Mouse (Mus musculus) embryonic facial prominence, embryonic 11.5 days (tissue): ENCODE measurements around the gene Slfn1. TPM values are rescaled to one million over a fixed set of nuclear protein-coding genes. Genes with fewer than 3 reads are reported as not detected.

ENCODE experiments used
- ATAC-seq: fragments of 200-750 bp; cut with Nextera tagmentation; replicated peaks from 2 replicates; pipeline ENCODE4 v1.8.0; 2017; ENCODE audit warnings: low read depth; ENCODE audit not compliant: insufficient number of reproducible peaks, low FRiP score, low TSS enrichment
- DNase-seq: peaks from one replicate; pipeline ENCODE4 v3.0.0-alpha.2; 2015; ENCODE audit warnings: low spot score
- H3K27ac ChIP-seq: fragments of 300-500 bp; sonication (generic); replicated peaks from 2 replicates; pipeline ENCODE4 v1.5.1; 2014; ENCODE audit warnings: mild to moderate bottlenecking, low read depth, low read length, control low read depth
- H3K27me3 ChIP-seq: fragments of 300-500 bp; sonication (generic); 2 replicates; pipeline ENCODE4 v1.6.1; 2014; ENCODE audit warnings: mild to moderate bottlenecking, low read length, moderate library complexity, mixed read lengths; ENCODE audit not compliant: control insufficient read depth, insufficient read depth
- H3K36me3 ChIP-seq: fragments of 300-500 bp; sonication (generic); replicated peaks from 2 replicates; pipeline ENCODE4 v1.6.1; 2014; ENCODE audit warnings: low read depth, mild to moderate bottlenecking, low read length, moderate library complexity, mixed read lengths; ENCODE audit not compliant: control insufficient read depth, insufficient read depth
- H3K4me1 ChIP-seq: fragments of 300-500 bp; sonication (generic); 2 replicates; pipeline ENCODE4 v1.6.1; 2014; ENCODE audit warnings: low read length, mixed read lengths; ENCODE audit not compliant: control insufficient read depth, insufficient read depth
- H3K4me2 ChIP-seq: fragments of 300-500 bp; sonication (generic); 2 replicates; pipeline ENCODE4 v1.6.1; 2014; ENCODE audit warnings: low read depth, mild to moderate bottlenecking, control low read depth, low read length, moderate library complexity
- H3K4me3 ChIP-seq: fragments of 300-500 bp; sonication (generic); 2 replicates; pipeline ENCODE4 v1.5.1; 2014; ENCODE audit warnings: low read depth, low read length, control low read depth
- H3K9ac ChIP-seq: fragments of 300-500 bp; sonication (generic); replicated peaks from 2 replicates; pipeline ENCODE4 v1.6.1; 2014; ENCODE audit warnings: mild to moderate bottlenecking, control low read depth, low read length
- H3K9me3 ChIP-seq: fragments of 300-500 bp; sonication (generic); replicated peaks from 2 replicates; pipeline ENCODE4 v1.6.1; 2016; ENCODE audit warnings: mild to moderate bottlenecking, low read length, inconsistent platforms, mixed read lengths; ENCODE audit not compliant: control insufficient read depth
- WGBS: fragments of 180-500 bp; shearing (Covaris S2); extraction: QIAGEN DNeasy Blood & Tissue Kit; methylation state at CpG from one replicate; pipeline ENCODE4 v1.1.7; 2014; 5-methylcytosine and 5-hydroxymethylcytosine counted together
- polyA plus RNA-seq: library from polyadenylated mRNA; unstranded; fragments of >200 nt; fragmentation: Nextera tagmentation; extraction: Ambion mirVana; gene quantifications from 2 replicates; pipeline ENCODE4 v1.2.1, GENCODE M21; 2014

Gene Slfn1
- 0.11 TPM in 1 of 2 replicates, not detected in the other for polyA plus RNA-seq

DNA sequence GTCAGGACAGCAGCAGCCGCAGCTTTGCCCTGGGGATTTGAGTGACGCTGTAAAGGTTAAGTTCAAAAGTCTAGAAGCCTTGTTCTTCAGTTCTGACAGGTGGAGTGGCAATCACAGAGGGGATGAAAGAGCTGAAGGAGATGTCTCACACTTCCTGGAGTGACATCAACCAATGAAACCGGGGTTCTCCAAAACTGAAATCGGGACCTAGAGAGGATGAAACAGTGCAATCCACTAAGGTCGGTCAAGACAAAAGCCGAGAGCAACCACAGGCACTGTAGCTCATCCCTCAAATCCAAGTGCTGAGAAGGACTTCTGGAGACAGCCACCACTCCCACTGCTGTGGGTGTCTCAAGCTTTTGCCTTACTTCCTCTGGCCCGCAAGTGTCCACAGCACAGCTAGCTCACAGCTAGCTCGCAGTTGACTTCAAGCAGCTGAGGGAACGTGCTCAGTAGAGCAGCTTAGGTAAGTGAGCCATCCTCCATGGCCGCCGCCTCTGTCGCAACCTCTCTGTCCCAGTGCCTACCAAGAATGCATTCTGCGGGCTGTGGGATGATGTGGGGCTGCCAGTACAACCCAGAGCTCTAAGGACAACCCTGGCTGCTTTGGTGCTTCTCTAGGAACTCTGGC, at the start of gene Slfn1:
Slfn1 (plus strand) TSS at position 253 of the 631 bp plus-strand sequence.
- no peak within 1 kb of the TSS for H3K27ac ChIP-seq
- no peaks in the 10 kb centered on the region for H3K27me3 ChIP-seq
- no peak within 1 kb of the TSS for H3K4me3 ChIP-seq
- no peak within 1 kb of the TSS for H3K9ac ChIP-seq
- DNase-seq (no peak), ATAC-seq (no peak)
- H3K36me3 ChIP-seq = no peaks in the 10 kb centered on the region
- WGBS = 85% methylated on average over 13 of the region's 13 CpGs
- no peaks in the 10 kb centered on the region for H3K9me3 ChIP-seq
- no peaks in the 10 kb centered on the region for H3K4me1 ChIP-seq
- H3K4me2 ChIP-seq = no peak within 1 kb of the TSS

DNA sequence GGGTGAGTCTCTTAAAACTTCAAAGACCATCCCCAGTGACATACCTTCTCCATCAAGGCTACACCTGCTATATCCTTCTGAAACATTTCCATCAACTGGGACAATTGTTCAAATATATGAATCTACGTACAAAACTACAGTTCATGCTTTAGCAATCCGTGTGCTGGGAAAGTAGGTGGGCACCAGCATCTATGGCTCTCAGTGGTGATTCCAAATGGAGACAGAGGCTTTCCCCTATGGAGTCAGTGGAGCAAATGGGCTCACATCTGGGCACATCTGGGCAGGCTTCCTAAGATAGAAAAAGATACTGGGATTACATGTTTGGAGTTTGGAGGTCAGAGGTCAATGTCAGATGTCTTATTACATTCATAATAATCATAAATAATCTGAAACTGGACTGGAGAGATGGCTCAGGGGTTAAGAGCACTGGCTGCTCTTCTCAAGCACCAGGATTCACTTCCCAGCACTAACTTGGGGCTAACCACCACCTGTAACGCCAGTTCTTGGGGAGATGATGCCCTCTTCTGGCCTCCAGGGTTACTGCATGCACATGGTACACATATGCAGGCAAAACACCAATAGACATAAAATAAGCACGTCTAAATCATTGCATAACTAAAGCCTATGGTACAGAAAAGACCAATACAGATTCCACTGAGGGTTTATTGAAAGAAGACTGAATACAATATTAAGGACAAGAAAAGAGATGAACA, 48.5 kb upstream of the Slfn1 start:
- WGBS = 80% methylated on average over 4 of the region's 4 CpGs
- Histone ChIP-seq H3K27ac (no peak overlapping the region), H3K9me3 (no peaks in the 10 kb centered on the region), H3K4me3 (no peak overlapping the region), H3K36me3 (no peaks in the 10 kb centered on the region), H3K27me3 (no peaks in the 10 kb centered on the region), H3K4me1 (no peaks in the 10 kb centered on the region), H3K4me2 (no peak overlapping the region), H3K9ac (no peak overlapping the region)
- DNase-seq = no peak
- no peak for ATAC-seq

DNA sequence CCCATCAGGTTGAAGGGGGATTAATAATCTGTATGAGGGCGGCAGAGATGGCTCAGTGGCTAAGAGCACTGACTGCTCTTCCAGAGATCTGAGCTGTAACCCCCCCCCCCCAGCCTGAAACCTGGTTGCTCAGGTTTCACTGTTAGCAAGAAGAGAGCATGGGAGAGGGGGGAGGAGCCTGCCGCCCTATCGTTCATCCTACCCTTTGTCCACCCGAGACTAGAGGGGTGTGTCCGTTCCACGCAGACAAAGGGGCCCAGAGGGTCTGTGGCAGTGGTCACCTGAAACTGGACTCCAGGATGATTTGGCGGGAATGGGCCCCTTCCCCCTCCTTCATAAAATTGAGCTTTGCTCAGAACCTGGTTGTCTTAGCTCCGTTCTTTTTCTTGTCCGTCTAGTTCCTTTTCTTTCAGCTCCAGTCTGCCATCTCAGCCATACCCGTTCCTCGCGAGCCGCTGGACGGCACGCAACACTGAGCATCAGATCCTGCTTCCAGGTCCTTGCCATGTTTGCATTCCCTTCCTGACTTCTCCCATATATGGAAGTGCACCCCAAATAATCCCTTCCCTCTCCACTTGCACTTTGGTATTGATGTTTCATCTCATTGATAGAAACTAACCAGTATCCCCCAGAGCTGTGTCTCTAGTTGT, 46.2 kb upstream of the Slfn1 start:
- DNase-seq = no peak
- H3K36me3 ChIP-seq = no peaks in the 10 kb centered on the region
- no peak for ATAC-seq
- no peak overlapping the region for H3K9ac ChIP-seq
- no peak overlapping the region for H3K4me3 ChIP-seq
- no peak overlapping the region for H3K27ac ChIP-seq
- 87% methylated on average over 15 of the region's 15 CpGs for WGBS
- no peaks in the 10 kb centered on the region for H3K27me3 ChIP-seq
- no peak overlapping the region for H3K4me2 ChIP-seq
- H3K4me1 ChIP-seq = no peaks in the 10 kb centered on the region
- no peaks in the 10 kb centered on the region for H3K9me3 ChIP-seq

DNA sequence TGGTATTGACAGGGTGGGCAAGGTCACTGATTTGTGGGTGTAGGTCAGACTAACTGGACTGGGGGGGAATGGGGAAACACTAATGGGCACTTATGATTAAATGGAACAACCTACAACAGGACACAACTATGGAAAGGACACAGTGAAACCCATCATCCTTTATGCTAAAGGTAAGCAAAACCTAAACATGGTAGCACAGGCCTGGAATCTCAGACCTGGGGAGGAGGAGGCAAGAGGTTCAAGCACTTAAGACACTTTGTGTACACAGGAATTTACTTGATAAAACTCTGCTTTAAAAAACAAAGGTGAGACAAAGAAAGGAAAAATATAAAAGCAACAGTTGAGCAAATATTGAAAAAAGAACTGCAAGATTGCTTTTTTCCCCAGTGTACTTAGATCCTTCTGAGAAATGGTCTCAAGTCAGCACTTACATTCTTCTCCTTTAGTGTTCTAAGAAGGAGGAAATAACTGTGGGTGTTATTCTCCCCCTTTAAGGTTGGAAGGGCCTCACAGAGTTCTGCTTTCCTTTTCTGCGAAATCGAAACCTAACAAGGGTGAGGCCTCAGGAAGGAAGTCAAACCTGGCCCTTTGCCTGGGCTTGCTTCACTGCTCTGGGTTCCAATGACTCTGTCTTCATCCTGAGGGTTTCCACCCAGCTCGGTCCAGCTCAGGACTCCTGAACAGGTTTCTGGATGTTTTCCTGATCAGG, 38.8 kb upstream of the Slfn1 start:
- H3K27ac ChIP-seq = no peak overlapping the region
- H3K36me3 ChIP-seq = no peaks in the 10 kb centered on the region
- H3K27me3 ChIP-seq = no peaks in the 10 kb centered on the region
- H3K4me1 ChIP-seq = no peaks in the 10 kb centered on the region
- no peak overlapping the region for H3K9ac ChIP-seq
- no peak overlapping the region for H3K4me2 ChIP-seq
- WGBS = 71% methylated on average over 3 of the region's 3 CpGs
- DNase-seq (no peak), ATAC-seq (no peak)
- no peaks in the 10 kb centered on the region for H3K9me3 ChIP-seq
- no peak overlapping the region for H3K4me3 ChIP-seq

DNA sequence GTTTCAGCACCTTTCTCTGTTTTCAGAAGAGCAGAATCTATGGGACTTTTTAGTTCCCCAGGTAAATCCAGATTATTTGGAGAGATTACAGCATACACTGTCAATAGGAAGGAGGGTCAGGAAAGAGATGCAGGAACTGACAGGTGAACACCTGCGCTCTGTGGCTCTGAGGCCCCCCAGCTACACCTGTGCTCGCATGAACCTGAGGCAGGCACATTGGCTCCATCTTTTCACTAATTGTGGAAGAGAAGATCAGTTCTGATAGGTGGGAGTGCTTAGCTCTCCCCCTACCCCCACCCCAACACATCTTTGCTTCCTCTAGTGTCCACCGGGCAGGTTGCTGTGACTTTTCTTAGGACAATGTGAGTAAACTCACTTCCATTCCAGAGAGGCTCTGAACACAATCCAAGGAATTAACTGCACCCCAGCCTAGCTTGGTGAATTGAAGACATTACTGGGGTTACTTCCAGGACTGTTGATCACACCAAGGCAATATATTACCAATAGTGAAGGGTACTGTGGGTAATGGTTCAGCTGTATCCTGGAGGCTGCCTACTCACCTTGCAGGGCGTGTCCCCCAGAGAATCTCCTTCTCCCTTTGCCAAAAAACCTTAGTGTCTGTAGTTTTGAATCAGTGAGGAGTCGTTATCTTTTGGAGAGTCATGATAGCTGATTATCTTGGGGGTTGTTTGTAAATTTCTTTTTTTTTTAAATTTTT, 38.1 kb upstream of the Slfn1 start:
- Histone ChIP-seq H3K4me3 (no peak overlapping the region), H3K36me3 (no peaks in the 10 kb centered on the region), H3K9me3 (no peaks in the 10 kb centered on the region), H3K27ac (no peak overlapping the region), H3K4me1 (no peaks in the 10 kb centered on the region), H3K27me3 (no peaks in the 10 kb centered on the region), H3K9ac (no peak overlapping the region), H3K4me2 (no peak overlapping the region)
- WGBS = 89% methylated on average over 5 of the region's 5 CpGs
- ATAC-seq (no peak), DNase-seq (no peak)

DNA sequence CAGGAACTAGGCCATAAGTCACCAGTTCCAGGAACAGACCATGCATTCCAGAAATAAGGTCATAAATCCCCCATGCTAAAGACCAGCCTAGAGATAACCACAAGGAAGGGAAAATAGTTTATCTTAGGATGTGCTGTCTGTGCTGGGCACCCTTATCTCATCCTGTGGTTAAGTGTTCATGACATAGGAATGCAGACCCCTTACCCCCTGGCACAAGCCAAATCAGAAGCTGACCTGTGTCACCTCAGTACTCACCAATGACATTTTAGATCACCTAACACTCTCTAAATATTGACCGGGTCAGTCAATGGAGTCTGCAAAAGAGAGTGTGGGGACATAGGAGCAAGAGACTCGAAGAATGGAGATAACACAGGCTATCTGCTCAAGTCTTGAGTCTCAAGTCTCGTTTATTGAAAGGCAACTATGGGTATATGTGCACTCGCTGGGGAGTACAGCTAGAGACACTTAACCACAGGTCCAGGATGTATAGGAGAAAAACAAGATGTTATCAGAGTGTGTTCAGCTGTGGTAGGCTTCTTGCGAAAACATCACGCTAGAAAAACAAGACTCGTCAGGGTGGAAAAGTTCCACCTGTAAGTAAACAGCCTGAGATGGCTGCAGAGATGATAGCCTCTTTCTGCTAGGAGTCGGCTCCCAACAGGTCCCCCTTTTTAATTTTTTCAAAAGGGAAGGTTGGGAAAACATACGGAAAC, 37.0 kb upstream of the Slfn1 start:
- no peaks in the 10 kb centered on the region for H3K4me1 ChIP-seq
- no peak overlapping the region for H3K9ac ChIP-seq
- H3K27ac ChIP-seq = no peak overlapping the region
- no peaks in the 10 kb centered on the region for H3K36me3 ChIP-seq
- 85% methylated on average over 9 of the region's 9 CpGs for WGBS
- H3K4me2 ChIP-seq = no peak overlapping the region
- no peak overlapping the region for H3K4me3 ChIP-seq
- no peak for ATAC-seq
- no peaks in the 10 kb centered on the region for H3K9me3 ChIP-seq
- DNase-seq = no peak
- no peaks in the 10 kb centered on the region for H3K27me3 ChIP-seq

DNA sequence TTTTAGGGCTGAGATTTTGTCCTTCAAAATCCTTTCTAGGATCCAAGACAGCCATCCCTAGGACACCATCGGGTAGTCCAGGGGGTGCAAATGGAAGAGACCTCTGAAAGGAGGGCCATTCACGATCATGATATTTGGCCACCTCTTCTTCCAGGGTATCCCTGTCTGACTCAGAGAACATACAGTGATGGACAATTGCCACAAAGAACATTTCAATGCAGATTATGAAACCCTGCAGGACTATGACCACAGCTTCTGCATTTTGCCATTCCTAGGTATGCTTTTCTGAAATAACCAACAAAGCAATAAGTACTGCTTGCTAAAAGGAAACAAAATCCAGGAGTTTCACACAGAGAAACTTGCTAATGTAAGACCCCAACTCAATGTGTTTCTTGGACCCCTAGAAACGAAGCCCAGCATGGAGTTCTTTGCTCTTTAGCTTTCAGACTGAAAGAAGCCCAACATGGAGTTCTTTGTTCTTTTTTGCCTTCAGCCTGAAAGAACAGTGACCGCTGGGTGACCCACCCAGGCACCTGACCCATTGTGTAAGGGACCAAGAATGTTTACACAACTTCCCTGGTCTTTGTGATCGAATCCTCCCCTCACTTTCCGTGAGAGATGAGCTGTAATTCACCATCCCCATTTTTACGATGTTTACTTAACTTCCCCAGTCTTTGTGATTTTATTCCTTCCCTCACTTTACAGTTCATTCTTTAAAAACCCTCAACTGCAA, 33.7 kb upstream of the Slfn1 start:
- no peak overlapping the region for H3K4me3 ChIP-seq
- WGBS = 68% methylated on average over 7 of the region's 7 CpGs
- H3K9me3 ChIP-seq = no peaks in the 10 kb centered on the region
- no peaks in the 10 kb centered on the region for H3K4me1 ChIP-seq
- no peak overlapping the region for H3K9ac ChIP-seq
- DNase-seq (no peak), ATAC-seq (no peak)
- H3K27ac ChIP-seq = no peak overlapping the region
- no peaks in the 10 kb centered on the region for H3K36me3 ChIP-seq
- H3K27me3 ChIP-seq = no peaks in the 10 kb centered on the region
- no peak overlapping the region for H3K4me2 ChIP-seq
